Mouse (Mus musculus) mouse trophoblast stem cell (cell line): Measurements from ENCODE around the gene Pltp.

Experiments used
- in situ Hi-C, 2 experiments: fragments of 300-500 bp; cut with MseI, MboI; formaldehyde crosslinking; loops; 2 replicates in 1 of 2; 3 replicates in 1 of 2; pipeline ENCODE4 v1.15.1; 2025

The Pltp gene

GRCm38 (mm10) chr2:164857101-164857821, at the start of gene Pltp:
Gene Pltp, minus strand, starts transcription at chr2:164857711.
- in situ Hi-C loops: no loop called here

GRCm38 (mm10) chr2:164906071-164906470, 48.6 kb upstream of the Pltp start:
- in situ Hi-C loops: no loop called here

DNA sequence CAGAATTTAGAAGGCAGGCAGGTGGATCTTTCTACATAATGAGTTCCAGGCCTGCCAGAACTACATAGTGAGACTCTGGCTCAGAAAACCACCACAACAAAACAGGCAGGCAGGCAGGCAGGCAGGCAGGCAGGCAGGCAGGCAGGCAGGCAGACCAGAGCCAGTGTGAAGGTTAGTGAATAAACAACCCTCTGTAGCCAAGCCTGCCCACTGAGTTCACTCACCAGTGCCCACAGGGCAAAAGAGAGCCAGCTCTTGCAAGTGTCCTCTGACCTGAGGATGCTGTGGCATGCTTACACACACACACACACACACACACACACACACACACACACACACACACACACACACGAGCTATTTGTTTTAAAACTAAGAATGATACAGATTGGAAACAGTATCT, 46.0 kb upstream of the Pltp start:
- in situ Hi-C loops: no loop called here

DNA sequence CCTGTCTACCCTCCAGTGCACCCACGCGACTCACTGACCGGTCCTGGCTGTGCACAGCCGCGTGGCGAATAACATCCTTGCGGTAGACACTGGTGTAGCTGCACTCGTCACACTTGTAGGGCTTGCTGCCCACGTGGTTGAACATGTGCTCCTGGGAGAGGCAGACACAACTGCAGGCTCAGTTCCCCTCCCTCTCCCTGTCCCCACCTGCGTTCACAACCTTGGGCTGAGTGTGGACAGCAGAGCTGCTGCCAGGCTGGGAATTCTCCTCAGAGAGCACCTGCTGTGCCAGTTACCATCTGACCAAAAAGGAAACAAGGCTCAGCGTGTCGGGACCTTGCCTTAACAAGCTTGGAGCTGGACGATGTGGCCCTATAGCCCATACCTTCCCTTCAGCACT, 43.9 kb upstream of the Pltp start:
- in situ Hi-C loops: no loop called here

- in situ Hi-C loops: no loop called here
Observed at GRCm38 (mm10) chr2:164899723-164900459, 42.4 kb upstream of the Pltp start.

DNA sequence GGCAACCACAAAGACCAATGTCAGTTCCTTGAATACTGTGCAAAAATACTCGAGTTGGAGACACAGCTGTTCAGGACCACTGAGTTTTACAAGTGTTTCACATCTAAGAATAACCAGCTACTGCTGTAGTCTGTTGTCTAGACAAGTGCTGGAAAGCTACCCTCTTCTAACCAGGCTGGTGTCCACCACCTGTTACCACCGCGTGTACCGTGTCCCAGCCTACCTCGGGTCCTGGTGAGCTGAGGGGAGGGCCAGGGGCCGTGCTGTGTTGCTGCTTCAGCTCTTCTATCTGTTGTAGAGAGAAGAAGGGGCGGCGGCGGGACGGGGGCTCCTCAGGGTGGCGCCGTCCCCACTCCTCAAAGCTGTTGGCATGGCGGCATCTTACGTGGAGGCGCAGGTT, 41.5 kb upstream of the Pltp start:
- in situ Hi-C loops: no loop called here

GRCm38 (mm10) chr2:164898008-164898407, 40.5 kb upstream of the Pltp start:
- in situ Hi-C loops: no loop called here

DNA sequence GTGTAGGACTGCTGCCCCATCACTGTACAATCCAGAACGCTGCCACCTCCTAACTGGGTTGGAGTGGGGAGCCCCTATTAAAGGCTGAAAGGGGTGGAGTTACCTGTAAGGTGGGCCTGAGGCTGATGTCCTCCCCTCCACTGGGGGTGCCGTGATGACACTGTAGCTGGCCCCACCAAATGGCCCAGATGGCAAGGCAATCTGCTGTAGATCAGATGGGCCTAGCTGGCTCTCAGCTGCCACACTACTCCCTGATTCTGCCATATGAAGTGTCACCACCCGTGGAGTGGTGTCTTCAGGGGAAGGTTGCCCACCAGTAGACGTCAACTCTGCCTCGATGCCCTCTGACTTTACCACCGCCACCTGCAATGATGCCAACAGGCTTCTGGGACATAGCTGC, 38.4 kb upstream of the Pltp start:
- in situ Hi-C loops: no loop called here

GRCm38 (mm10) chr2:164894644-164895043, 37.1 kb upstream of the Pltp start:
- in situ Hi-C loops: no loop called here

DNA sequence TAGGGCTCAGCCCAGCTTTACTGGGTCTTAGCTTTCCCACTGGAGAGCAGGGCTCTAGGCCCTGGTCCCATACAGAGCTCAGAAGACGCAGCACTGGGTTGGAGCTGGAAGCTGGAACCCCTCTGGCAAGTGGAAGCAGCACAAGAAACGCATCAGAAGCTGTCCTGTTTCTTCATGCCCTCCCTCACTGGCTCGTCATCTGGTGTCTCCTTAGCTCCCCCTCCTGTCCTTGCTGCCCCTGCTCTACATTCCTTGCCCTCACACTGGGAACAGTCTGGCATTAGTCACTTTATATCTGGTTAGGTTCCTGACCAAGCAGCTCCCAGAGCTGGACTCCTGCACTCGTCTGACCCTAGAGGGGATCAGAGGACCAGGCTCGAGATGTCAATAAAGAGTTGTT, 36.5 kb upstream of the Pltp start:
- in situ Hi-C loops: no loop called here

DNA sequence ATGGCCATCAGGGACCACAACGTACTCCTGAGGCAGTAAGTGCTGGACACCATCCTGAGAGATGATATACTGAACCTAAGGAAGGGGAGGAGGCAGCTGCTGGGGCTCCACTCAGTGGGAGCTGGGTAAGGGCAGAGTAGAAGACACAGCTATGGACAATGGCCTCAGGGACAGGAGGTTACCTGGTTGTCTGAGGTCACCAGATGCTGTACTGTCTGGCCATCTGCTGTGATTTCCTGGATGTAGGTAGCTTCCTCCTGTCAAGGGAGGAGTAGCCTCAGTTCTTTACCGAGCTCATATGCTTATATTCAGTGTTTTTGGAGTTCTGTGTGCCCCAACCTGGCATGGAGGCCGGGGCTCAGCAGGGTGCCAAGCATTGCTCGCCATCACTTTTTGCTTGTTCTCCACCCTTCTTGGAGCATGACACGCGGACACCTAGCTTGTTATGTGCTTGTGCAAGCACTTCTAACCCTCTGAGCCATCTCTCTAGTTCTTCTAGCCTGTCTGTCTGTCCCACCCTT, 35.2 kb upstream of the Pltp start:
- in situ Hi-C loops: no loop called here

DNA sequence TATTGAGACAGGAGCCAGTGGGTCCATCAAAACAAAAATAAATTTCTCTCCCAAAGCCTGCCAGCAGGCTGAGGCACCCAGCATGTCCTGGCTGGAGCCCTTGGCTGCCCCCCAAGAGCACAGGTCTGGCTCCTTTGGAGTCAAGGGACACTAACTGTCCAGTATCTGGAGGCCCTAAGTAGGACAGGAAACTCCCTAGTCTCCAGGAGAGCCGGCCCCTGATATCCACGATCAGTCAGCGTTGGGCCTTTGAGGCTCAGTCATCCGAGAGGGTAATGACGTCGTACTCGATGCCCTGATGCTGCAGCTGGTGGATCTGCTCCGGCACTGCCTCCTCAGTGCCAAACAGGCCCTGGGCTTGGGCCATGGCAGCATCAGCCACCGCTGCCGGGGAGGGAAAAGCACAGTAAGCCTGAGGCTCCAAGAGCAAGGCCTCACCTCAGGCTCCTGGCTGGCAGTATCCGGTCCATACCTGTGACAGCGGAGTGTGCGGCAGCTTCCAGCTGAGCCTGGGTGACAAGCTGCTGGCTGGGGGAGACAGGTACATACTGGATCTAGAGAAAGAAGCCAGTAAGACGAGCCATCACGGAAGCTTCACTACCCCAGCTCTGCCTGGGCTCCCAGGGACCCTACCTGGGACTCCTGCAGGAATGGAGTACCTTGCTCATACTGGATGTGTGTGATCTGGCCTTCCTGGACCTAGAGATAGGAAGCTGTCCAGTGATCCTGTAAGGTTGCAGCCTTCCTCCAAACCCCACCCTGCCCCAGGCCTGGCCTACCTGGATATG, 34.6 kb upstream of the Pltp start:
- in situ Hi-C loops: no loop called here

GRCm38 (mm10) chr2:164891056-164891834, 33.7 kb upstream of the Pltp start:
- in situ Hi-C loops: no loop called here

- in situ Hi-C loops: no loop called here
Observed at GRCm38 (mm10) chr2:164890411-164891049, 33.0 kb upstream of the Pltp start.

GRCm38 (mm10) chr2:164889960-164890359, 32.4 kb upstream of the Pltp start:
- in situ Hi-C loops: no loop called here

GRCm38 (mm10) chr2:164888996-164889395, 31.5 kb upstream of the Pltp start:
- in situ Hi-C loops: no loop called here

GRCm38 (mm10) chr2:164886617-164887016, 29.1 kb upstream of the Pltp start:
- in situ Hi-C loops: no loop called here

DNA sequence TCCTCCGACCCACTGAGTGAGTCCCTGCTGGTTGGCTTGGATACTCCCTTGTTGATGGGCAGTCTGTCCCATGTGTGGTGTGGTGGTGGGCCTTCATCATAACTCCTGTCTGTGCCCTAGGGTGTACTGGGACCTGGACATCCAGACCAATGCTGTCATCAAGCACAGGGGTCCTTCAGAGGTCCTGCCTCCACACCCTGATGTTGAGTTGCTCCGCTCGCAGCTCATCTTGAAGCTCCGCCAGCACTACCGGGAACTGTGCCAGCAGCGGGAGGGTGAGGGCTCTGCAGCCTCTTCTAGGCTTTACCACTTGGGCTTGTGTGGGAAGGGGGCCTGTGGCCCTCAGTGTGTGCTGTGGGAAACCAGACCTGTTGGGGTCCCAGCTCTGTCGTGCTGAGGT, 28.3 kb upstream of the Pltp start:
- in situ Hi-C loops: no loop called here

GRCm38 (mm10) chr2:164882619-164883018, 25.1 kb upstream of the Pltp start:
- in situ Hi-C loops: no loop called here

- in situ Hi-C loops: no loop called here
Observed at GRCm38 (mm10) chr2:164879568-164880277, 22.2 kb upstream of the Pltp start.
